Mouse (Mus musculus): Measurements from ENCODE around the gene Ucp3. TPM values are rescaled to one million over a fixed set of nuclear protein-coding genes. Genes with fewer than 3 reads are reported as not detected.

The Ucp3 gene
- polyA plus RNA-seq, 1 experiment from 2014 or later, result 0.10 TPM

GRCm38 (mm10) chr7:100461621-100462151 lies 11.1 kb upstream of the Ucp3 start:
- Histone ChIP-seq H3K27ac (peak overlapping the region; percentile 100), H3K4me1 (peaks cover 93% of the 10 kb centered on the region), H3K27me3 (replicated peaks) (no peaks in the 10 kb centered on the region), H3K4me2 (peak overlapping the region; percentile 84; the same call in 1 of the 2 replicates), H3K9me3 (replicated peaks) (no peaks in the 10 kb centered on the region), H3K36me3 (peaks cover 73% of the 10 kb centered on the region), H3K9ac (peak overlapping the region; percentile 90), H3K4me3 (no peak overlapping the region)
- WGBS (ENCODE audit: insufficient replicate concordance), result 63% methylated on average over 6 of the region's 6 CpGs
- ATAC-seq, result no peak

- peak; percentile 53 for ATAC-seq
- H3K4me3 ChIP-seq, result peak overlapping the region; percentile 29
- peak overlapping the region; percentile 90 for H3K9ac ChIP-seq
- H3K27ac ChIP-seq, result peak overlapping the region; percentile 100
- peaks cover 96% of the 10 kb centered on the region for H3K4me1 ChIP-seq
- peaks cover 65% of the 10 kb centered on the region for H3K36me3 ChIP-seq
- H3K4me2 ChIP-seq, result peak overlapping the region; percentile 84
- no peaks in the 10 kb centered on the region for H3K27me3 ChIP-seq (replicated peaks)
- no peaks in the 10 kb centered on the region for H3K9me3 ChIP-seq (replicated peaks)
- 22% methylated on average over 9 of the region's 9 CpGs for WGBS (ENCODE audit: insufficient replicate concordance)
Observed at GRCm38 (mm10) chr7:100463194-100463593, 9.6 kb upstream of the Ucp3 start.

GRCm38 (mm10) chr7:100463757-100464156 lies 9.0 kb upstream of the Ucp3 start:
- peak overlapping the region; percentile 84 for H3K4me2 ChIP-seq
- H3K36me3 ChIP-seq, result peaks cover 68% of the 10 kb centered on the region
- H3K27ac ChIP-seq, result peak overlapping the region; percentile 100
- H3K9ac ChIP-seq, result peak overlapping the region; percentile 90
- H3K9me3 ChIP-seq (replicated peaks), result no peaks in the 10 kb centered on the region
- H3K4me1 ChIP-seq, result peaks cover 96% of the 10 kb centered on the region
- no peak for ATAC-seq
- H3K4me3 ChIP-seq, result peak overlapping the region; percentile 67; the same call in 1 of the 2 replicates
- H3K27me3 ChIP-seq (replicated peaks), result no peaks in the 10 kb centered on the region
- WGBS (ENCODE audit: insufficient replicate concordance), result 73% methylated on average over 10 of the region's 10 CpGs

- Histone ChIP-seq H3K9me3 (replicated peaks) (no peaks in the 10 kb centered on the region), H3K4me3 (peak overlapping the region; percentile 67), H3K4me2 (peak overlapping the region; percentile 84), H3K4me1 (peaks cover 96% of the 10 kb centered on the region), H3K36me3 (peaks cover 68% of the 10 kb centered on the region), H3K27ac (peak overlapping the region; percentile 100), H3K9ac (peak overlapping the region; percentile 90), H3K27me3 (replicated peaks) (no peaks in the 10 kb centered on the region)
- WGBS (ENCODE audit: insufficient replicate concordance), result 91% methylated on average over 7 of the region's 7 CpGs
- ATAC-seq, result no peak
Observed at GRCm38 (mm10) chr7:100464248-100464647, 8.5 kb upstream of the Ucp3 start.

- ATAC-seq, result no peak
- 67% methylated on average over 4 of the region's 4 CpGs for WGBS (ENCODE audit: insufficient replicate concordance)
- peak overlapping the region; percentile 67 for H3K4me3 ChIP-seq
- peak overlapping the region; percentile 100 for H3K27ac ChIP-seq
- H3K36me3 ChIP-seq, result peaks cover 67% of the 10 kb centered on the region
- H3K4me1 ChIP-seq, result peaks cover 96% of the 10 kb centered on the region
- H3K9ac ChIP-seq, result peak overlapping the region; percentile 90
- peak overlapping the region; percentile 84 for H3K4me2 ChIP-seq
- no peaks in the 10 kb centered on the region for H3K9me3 ChIP-seq (replicated peaks)
- H3K27me3 ChIP-seq (replicated peaks), result no peaks in the 10 kb centered on the region
Observed at GRCm38 (mm10) chr7:100465248-100465647, 7.5 kb upstream of the Ucp3 start.

GRCm38 (mm10) chr7:100465656-100466309 lies 7.0 kb upstream of the Ucp3 start:
- Histone ChIP-seq H3K36me3 (peaks cover 65% of the 10 kb centered on the region), H3K27ac (peak overlapping the region; percentile 100), H3K9me3 (replicated peaks) (no peaks in the 10 kb centered on the region), H3K4me1 (peaks cover 96% of the 10 kb centered on the region), H3K27me3 (replicated peaks) (no peaks in the 10 kb centered on the region), H3K4me2 (peak overlapping the region; percentile 84), H3K4me3 (peak overlapping the region; percentile 67), H3K9ac (peak overlapping the region; percentile 90)
- no peak for ATAC-seq
- 26% methylated on average over 5 of the region's 5 CpGs for WGBS (ENCODE audit: insufficient replicate concordance)

GRCm38 (mm10) chr7:100466781-100467510 lies 5.8 kb upstream of the Ucp3 start:
- Histone ChIP-seq H3K9me3 (replicated peaks) (no peaks in the 10 kb centered on the region), H3K4me1 (peaks cover 90% of the 10 kb centered on the region), H3K27me3 (replicated peaks) (no peaks in the 10 kb centered on the region), H3K36me3 (peaks cover 56% of the 10 kb centered on the region), H3K9ac (peak overlapping the region; percentile 90), H3K27ac (peak overlapping the region; percentile 100), H3K4me2 (peak overlapping the region; percentile 84), H3K4me3 (peak overlapping the region; percentile 67)
- WGBS (ENCODE audit: insufficient replicate concordance), result 25% methylated on average over 11 of the region's 11 CpGs
- ATAC-seq, result peak; percentile 97

- ATAC-seq, result no peak
- 77% methylated on average over 6 of the region's 6 CpGs for WGBS (ENCODE audit: insufficient replicate concordance)
- no peak overlapping the region for H3K4me3 ChIP-seq
- H3K4me2 ChIP-seq, result no peak overlapping the region; the same call in 1 of the 2 replicates
- H3K9ac ChIP-seq, result peak overlapping the region; percentile 69
- H3K9me3 ChIP-seq (replicated peaks), result no peaks in the 10 kb centered on the region
- peaks cover 78% of the 10 kb centered on the region for H3K4me1 ChIP-seq
- H3K27me3 ChIP-seq (replicated peaks), result no peaks in the 10 kb centered on the region
- peaks cover 42% of the 10 kb centered on the region for H3K36me3 ChIP-seq
- H3K27ac ChIP-seq, result peak overlapping the region; percentile 100
Observed at GRCm38 (mm10) chr7:100468761-100469160, 4.0 kb upstream of the Ucp3 start.

- Histone ChIP-seq H3K9me3 (replicated peaks) (no peaks in the 10 kb centered on the region), H3K4me2 (peak overlapping the region; percentile 4; the same call in 1 of the 2 replicates), H3K4me1 (peaks cover 77% of the 10 kb centered on the region), H3K27me3 (replicated peaks) (no peaks in the 10 kb centered on the region), H3K9ac (peak overlapping the region; percentile 69), H3K27ac (peak overlapping the region; percentile 100), H3K4me3 (no peak overlapping the region), H3K36me3 (peaks cover 35% of the 10 kb centered on the region)
- no peak for ATAC-seq
- 91% methylated on average over 1 of the region's 1 CpGs for WGBS (ENCODE audit: insufficient replicate concordance)
Observed at GRCm38 (mm10) chr7:100469502-100469901, 3.3 kb upstream of the Ucp3 start.

- no peak overlapping the region for H3K4me3 ChIP-seq
- H3K4me1 ChIP-seq, result peaks cover 66% of the 10 kb centered on the region
- no peaks in the 10 kb centered on the region for H3K27me3 ChIP-seq (replicated peaks)
- H3K36me3 ChIP-seq, result peaks cover 22% of the 10 kb centered on the region
- H3K9me3 ChIP-seq (replicated peaks), result no peaks in the 10 kb centered on the region
- peak overlapping the region; percentile 46 for H3K27ac ChIP-seq
- H3K9ac ChIP-seq, result no peak overlapping the region; the same call in 1 of the 2 replicates
- ATAC-seq, result no peak
- 87% methylated on average over 11 of the region's 11 CpGs for WGBS (ENCODE audit: insufficient replicate concordance)
- no peak overlapping the region for H3K4me2 ChIP-seq
Observed at GRCm38 (mm10) chr7:100470796-100471406, 1.9 kb upstream of the Ucp3 start.

GRCm38 (mm10) chr7:100471407-100471797 lies 1.4 kb upstream of the Ucp3 start:
- Histone ChIP-seq H3K9me3 (replicated peaks) (no peaks in the 10 kb centered on the region), H3K4me2 (no peak overlapping the region), H3K27me3 (replicated peaks) (no peaks in the 10 kb centered on the region), H3K4me3 (no peak overlapping the region), H3K4me1 (peaks cover 60% of the 10 kb centered on the region), H3K9ac (no peak overlapping the region), H3K27ac (peak overlapping the region; percentile 46), H3K36me3 (peaks cover 22% of the 10 kb centered on the region)
- no peak for ATAC-seq
- WGBS (ENCODE audit: insufficient replicate concordance), result 92% methylated on average over 1 of the region's 1 CpGs

All from liver, embryonic 12.5 days (tissue).